Mouse (Mus musculus): ENCODE measurements around the gene Ccdc116. TPM values are rescaled to one million over a fixed set of nuclear protein-coding genes. Genes with fewer than 3 reads are reported as not detected.
"Not testable (repeated sequence)": the region's sequence is repeated elsewhere in the genome, so short reads cannot be mapped to it uniquely, and the experiment has no call there.

The Ccdc116 gene
- polyA plus RNA-seq (2015; fragmentation: Nextera tagmentation; extraction: Ambion mirVana): 1.5 and 1.9 TPM in 2 replicates

DNA sequence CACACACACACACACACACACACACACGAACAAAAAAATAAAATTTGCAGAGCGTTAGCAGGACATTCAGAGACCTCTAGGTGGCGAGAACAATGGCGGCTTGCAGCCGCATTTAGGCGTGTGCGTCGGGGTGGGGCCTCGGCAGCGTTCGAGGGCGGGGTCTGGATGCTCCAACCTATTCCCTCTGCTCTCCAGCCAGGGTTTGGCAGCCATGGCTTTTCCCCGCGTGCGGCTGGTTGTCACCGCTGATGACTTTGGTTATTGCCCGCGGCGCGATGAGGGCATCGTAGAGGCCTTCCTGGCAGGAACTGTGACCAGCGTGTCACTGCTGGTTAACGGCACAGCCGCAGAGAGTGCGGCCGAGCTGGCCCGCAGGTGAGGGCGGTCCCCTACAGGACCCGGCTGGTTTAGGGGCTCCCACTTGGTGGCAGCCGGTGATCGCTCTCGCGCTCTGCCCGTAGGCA, at the start of gene Ccdc116:
Gene Ccdc116, minus strand, starts transcription at position 458 of the 464 bp plus-strand sequence.
- Histone ChIP-seq H3K4me2 (peak within 1 kb of the TSS; percentile 100), H3K4me3 (replicated peaks) (peak within 1 kb of the TSS; percentile 63), H3K27me3 (replicated peaks) (no peaks in the 10 kb centered on the region), H3K9me3 (no peaks in the 10 kb centered on the region), H3K9ac (peak within 1 kb of the TSS; percentile 48), H3K27ac (peak within 1 kb of the TSS; percentile 35; the same call in 1 of the 2 replicates), H3K36me3 (peaks cover 10% of the 10 kb centered on the region; the same call in 1 of the 2 replicates), H3K4me1 (peaks cover 12% of the 10 kb centered on the region)
- peak; percentile 63; the same call in 1 of the 2 replicates for ATAC-seq (ENCODE audit: insufficient read depth, low FRiP score, low read depth)
- WGBS: under 1% methylated on average over 34 of the region's 34 CpGs

DNA sequence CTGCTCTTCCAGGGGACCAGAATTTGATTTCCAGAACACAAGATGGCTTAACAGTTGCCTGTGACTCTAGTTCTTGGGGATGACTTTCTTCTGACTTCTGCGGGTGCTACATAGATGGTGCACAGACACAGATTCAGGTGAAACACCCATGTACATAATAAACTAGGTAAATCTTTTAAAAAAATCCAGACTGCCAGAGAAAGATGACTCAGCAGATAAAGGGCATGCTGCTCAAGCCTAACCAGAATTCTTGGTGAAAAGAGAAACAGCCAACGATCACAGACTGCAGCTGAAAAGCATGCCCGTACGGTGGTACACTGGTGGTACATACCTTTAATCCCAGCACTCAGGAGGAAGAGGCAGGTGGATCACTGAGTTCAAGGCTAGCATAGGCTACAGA, 46.8 kb upstream of the Ccdc116 start:
- no peaks in the 10 kb centered on the region for H3K4me1 ChIP-seq
- no peak overlapping the region for H3K9ac ChIP-seq
- 93% methylated on average over 4 of the region's 4 CpGs for WGBS
- no peak overlapping the region for H3K4me2 ChIP-seq
- no peaks in the 10 kb centered on the region for H3K9me3 ChIP-seq
- no peak for ATAC-seq (ENCODE audit: insufficient read depth, low FRiP score, low read depth)
- H3K27ac ChIP-seq: no peak overlapping the region
- no peak overlapping the region for H3K4me3 ChIP-seq (replicated peaks)
- H3K27me3 ChIP-seq (replicated peaks): no peaks in the 10 kb centered on the region
- H3K36me3 ChIP-seq: no peaks in the 10 kb centered on the region

DNA sequence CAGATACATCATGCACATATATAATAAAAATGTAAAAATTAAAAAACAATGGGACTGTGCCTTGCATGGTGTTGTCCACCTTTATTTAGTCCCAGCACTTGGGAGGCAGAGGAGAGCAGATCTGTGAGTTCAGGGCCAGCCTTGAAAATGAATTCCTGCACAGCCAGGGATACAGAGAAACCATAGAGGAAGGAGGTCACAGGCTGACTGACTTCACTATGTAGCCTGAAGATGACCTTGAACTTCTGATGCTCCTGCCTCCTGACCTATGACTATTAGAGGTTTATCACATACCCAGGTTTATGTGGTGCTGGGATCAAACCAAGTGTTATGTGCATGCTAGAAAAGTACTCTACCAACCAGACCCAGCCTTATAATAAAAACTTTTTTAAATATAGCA, 38.4 kb upstream of the Ccdc116 start:
- ATAC-seq (ENCODE audit: insufficient read depth, low FRiP score, low read depth): no peak
- H3K4me1 ChIP-seq: no peaks in the 10 kb centered on the region
- no peak overlapping the region for H3K4me2 ChIP-seq
- no peaks in the 10 kb centered on the region for H3K27me3 ChIP-seq (replicated peaks)
- no peaks in the 10 kb centered on the region for H3K9me3 ChIP-seq
- H3K27ac ChIP-seq: no peak overlapping the region
- H3K9ac ChIP-seq: no peak overlapping the region
- H3K36me3 ChIP-seq: peaks cover 6% of the 10 kb centered on the region; the same call in 1 of the 2 replicates
- no peak overlapping the region for H3K4me3 ChIP-seq (replicated peaks)

DNA sequence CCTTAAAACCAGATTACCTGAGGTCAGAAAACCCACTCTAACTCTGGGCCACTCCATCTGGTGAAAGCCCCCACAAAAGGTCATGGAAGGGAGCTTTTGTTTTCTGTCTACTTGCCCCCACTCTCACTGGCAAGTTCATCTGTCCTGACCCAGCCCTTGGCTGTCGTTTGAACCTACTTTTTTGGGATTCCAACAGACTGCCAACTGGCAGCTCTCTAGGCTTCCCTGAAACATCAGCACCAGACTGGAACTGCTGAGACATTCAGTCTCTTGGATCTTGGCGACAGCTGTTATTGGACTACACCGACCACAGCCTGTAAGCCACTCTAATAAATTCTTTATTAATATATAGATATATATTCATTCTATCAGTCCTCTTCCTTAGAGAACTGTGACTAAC, 36.0 kb upstream of the Ccdc116 start:
- Histone ChIP-seq H3K27me3 (replicated peaks) (no peaks in the 10 kb centered on the region), H3K9ac (no peak overlapping the region), H3K4me1 (no peaks in the 10 kb centered on the region), H3K36me3 (peaks cover 6% of the 10 kb centered on the region; the same call in 1 of the 2 replicates), H3K9me3 (no peaks in the 10 kb centered on the region), H3K4me3 (replicated peaks) (no peak overlapping the region), H3K27ac (no peak overlapping the region), H3K4me2 (no peak overlapping the region)
- 77% methylated on average over 3 of the region's 3 CpGs for WGBS
- ATAC-seq (ENCODE audit: insufficient read depth, low FRiP score, low read depth): no peak

DNA sequence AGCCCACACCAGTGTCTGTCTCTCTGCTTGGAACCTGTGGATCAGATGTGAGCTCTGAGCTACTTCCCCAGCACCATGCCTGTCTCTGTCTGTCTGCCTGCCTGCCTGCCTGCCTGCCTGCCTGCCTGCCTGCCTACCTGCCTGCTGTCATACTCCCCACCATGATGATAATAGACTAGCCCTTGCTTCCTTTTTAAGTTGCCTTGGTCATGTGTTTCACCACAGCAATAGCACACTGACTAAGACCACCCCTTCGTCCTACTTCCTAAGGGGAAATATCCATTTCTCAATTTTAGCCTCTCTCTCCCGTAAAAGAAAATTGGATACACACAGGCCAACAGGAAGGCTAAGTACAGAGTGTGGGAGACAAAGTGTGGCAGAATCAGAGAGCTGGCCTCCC, 35.1 kb upstream of the Ccdc116 start:
- 84% methylated on average over 2 of the region's 2 CpGs for WGBS
- Histone ChIP-seq H3K27me3 (replicated peaks) (no peaks in the 10 kb centered on the region), H3K27ac (no peak overlapping the region), H3K36me3 (peaks cover 6% of the 10 kb centered on the region; the same call in 1 of the 2 replicates), H3K9ac (no peak overlapping the region), H3K4me1 (no peaks in the 10 kb centered on the region), H3K9me3 (no peaks in the 10 kb centered on the region), H3K4me2 (no peak overlapping the region), H3K4me3 (replicated peaks) (no peak overlapping the region)
- ATAC-seq (ENCODE audit: insufficient read depth, low FRiP score, low read depth): no peak

DNA sequence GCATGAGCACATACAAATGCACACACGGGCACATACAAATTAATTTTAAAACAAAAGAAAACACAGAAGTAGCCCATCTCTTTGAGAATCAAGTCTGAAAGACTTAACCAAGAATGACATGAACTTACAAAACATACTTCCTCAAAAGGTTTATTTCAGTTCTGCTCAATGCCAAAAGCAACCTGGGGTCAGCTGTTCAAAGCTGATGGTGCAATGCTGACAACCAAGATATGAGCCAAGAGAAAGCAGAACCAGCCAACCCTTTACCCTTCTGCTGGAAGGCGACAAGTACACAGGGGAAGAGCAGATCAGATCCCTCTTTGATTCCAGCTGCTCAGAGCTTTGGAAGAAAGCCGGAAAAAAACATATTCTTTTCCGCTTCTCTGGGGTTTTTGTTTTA, 34.4 kb upstream of the Ccdc116 start:
- Histone ChIP-seq H3K4me2 (no peak overlapping the region), H3K36me3 (peaks cover 6% of the 10 kb centered on the region; the same call in 1 of the 2 replicates), H3K27ac (no peak overlapping the region), H3K4me3 (replicated peaks) (no peak overlapping the region), H3K9ac (no peak overlapping the region), H3K4me1 (no peaks in the 10 kb centered on the region), H3K9me3 (no peaks in the 10 kb centered on the region), H3K27me3 (replicated peaks) (no peaks in the 10 kb centered on the region)
- ATAC-seq (ENCODE audit: insufficient read depth, low FRiP score, low read depth): no peak
- WGBS: 85% methylated on average over 4 of the region's 4 CpGs

DNA sequence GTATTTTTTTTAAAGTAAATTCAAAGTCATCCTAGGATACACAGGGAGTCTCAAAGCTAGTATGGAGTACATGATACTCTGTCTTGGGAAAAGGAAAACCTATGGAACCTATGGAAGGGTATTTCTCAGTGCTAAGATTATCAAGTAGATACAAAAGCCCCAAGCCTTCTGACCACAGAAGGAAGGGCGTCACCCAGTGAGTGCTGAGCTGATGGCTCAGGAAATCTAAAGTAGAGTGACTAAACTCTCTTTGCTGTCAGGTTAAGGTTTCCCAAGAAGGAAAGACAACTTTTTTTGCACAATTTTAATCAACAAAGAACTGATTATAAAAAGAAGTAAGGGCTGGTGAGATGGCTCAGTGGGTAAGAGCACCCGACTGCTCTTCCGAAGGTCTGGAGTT, 32.7 kb upstream of the Ccdc116 start:
- peaks cover 8% of the 10 kb centered on the region for H3K36me3 ChIP-seq
- no peak overlapping the region for H3K4me2 ChIP-seq
- H3K27me3 ChIP-seq (replicated peaks): no peaks in the 10 kb centered on the region
- H3K4me1 ChIP-seq: no peaks in the 10 kb centered on the region
- ATAC-seq (ENCODE audit: insufficient read depth, low FRiP score, low read depth): no peak
- no peak overlapping the region for H3K27ac ChIP-seq
- 93% methylated on average over 3 of the region's 3 CpGs for WGBS
- no peaks in the 10 kb centered on the region for H3K9me3 ChIP-seq
- no peak overlapping the region for H3K9ac ChIP-seq
- H3K4me3 ChIP-seq (replicated peaks): no peak overlapping the region

DNA sequence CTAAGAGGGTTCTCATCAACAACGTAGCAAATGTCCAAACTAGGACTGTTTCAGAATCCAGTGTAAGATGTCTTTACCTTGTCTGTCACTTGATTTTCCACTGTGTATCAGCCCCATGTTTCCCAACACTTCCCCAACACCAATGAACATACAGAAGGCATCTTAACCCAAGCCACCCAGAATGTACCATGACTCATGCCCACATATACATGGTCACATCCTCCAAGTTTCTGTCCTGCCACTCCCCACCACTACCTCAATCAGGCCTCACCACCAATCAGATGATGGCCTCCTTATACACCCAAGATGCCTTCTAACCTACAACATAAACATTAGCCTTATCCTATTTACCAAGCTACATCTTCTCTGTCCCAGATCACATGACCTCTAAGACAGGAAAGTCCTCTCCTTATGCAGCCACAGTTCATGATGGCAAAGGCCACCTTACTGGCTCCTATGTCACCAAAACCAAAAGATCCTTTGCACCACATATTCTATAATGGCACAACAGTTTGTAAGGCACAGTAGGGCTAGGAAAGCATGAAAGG, 30.7 kb upstream of the Ccdc116 start:
- ATAC-seq (ENCODE audit: insufficient read depth, low FRiP score, low read depth): no peak
- 91% methylated on average over 1 of the region's 1 CpGs for WGBS
- no peak overlapping the region for H3K27ac ChIP-seq
- H3K4me1 ChIP-seq: no peaks in the 10 kb centered on the region
- H3K4me3 ChIP-seq (replicated peaks): no peak overlapping the region
- no peak overlapping the region for H3K9ac ChIP-seq
- H3K9me3 ChIP-seq: no peaks in the 10 kb centered on the region
- H3K36me3 ChIP-seq: peaks cover 13% of the 10 kb centered on the region
- no peaks in the 10 kb centered on the region for H3K27me3 ChIP-seq (replicated peaks)
- no peak overlapping the region for H3K4me2 ChIP-seq

DNA sequence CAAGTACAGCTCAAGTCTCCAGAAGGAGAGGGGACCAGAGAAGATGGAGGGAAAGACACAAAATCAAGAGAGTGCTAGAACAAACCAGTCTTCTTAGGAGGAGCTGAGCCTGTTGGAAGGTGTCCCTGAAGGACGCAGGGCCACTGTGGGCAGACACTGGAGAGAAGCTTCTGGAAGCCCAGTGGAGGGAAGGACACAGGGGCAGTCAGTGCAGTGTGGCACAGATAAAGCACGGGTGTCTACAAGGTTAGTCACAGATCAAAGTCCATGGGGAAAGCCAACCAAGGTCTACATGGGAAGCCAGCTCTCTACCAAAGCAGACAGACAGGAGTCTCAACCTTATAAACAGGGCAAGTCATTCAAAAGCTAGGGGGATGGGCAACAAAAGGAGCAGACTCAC, 28.7 kb upstream of the Ccdc116 start:
- Histone ChIP-seq H3K9ac (no peak overlapping the region), H3K36me3 (peaks cover 13% of the 10 kb centered on the region), H3K27ac (no peak overlapping the region), H3K4me2 (no peak overlapping the region), H3K9me3 (no peaks in the 10 kb centered on the region), H3K4me3 (replicated peaks) (no peak overlapping the region), H3K27me3 (replicated peaks) (no peaks in the 10 kb centered on the region), H3K4me1 (no peaks in the 10 kb centered on the region)
- no peak for ATAC-seq (ENCODE audit: insufficient read depth, low FRiP score, low read depth)
- 78% methylated on average over 2 of the region's 2 CpGs for WGBS

DNA sequence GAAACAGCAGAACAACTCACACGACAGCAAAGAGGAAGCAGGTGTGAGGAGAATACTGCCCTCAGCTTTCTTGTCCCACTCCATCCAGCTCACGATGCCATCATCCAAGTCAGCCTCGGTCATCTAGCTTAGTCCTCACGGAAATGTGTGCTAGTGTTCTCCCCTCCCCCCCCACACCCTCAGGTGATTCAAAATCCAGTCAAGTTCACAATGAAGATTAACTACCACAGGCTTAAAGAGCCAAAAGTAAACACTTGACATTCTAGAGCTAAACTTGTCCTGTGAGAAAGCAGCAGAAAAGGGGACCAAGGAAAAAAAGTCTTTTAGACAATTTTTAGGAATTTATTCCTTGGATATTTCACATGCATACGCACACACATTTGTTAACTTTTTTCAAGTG, 21.0 kb upstream of the Ccdc116 start:
- Histone ChIP-seq H3K27ac (no peak overlapping the region), H3K4me2 (no peak overlapping the region), H3K9me3 (no peaks in the 10 kb centered on the region), H3K27me3 (replicated peaks) (no peaks in the 10 kb centered on the region), H3K4me1 (no peaks in the 10 kb centered on the region), H3K36me3 (peaks cover 12% of the 10 kb centered on the region), H3K4me3 (replicated peaks) (no peak overlapping the region), H3K9ac (no peak overlapping the region)
- no peak for ATAC-seq (ENCODE audit: insufficient read depth, low FRiP score, low read depth)
- 82% methylated on average over 5 of the region's 5 CpGs for WGBS

DNA sequence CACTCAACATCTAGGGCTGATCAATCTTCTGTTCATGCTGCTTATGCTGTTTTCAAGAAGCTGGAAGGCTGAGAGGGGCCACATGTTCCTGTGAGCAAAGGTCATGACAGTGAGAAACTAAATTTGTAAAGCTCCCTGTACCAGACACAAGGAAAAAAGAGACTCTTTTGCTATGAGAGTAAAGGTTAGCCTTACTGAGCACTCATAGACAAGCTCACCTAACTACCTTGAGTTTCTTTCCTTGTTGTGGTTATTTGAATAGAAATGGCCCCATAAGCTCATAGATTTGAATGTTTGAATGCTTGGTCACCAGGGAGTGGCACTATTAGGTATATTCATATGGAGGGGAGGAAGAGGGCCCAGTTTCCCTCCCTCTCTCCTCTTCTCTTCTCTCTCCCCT, 20.1 kb upstream of the Ccdc116 start:
- no peaks in the 10 kb centered on the region for H3K27me3 ChIP-seq (replicated peaks)
- H3K4me3 ChIP-seq (replicated peaks): no peak overlapping the region
- H3K4me2 ChIP-seq: no peak overlapping the region
- peaks cover 13% of the 10 kb centered on the region for H3K36me3 ChIP-seq
- no peaks in the 10 kb centered on the region for H3K4me1 ChIP-seq
- no peak for ATAC-seq (ENCODE audit: insufficient read depth, low FRiP score, low read depth)
- H3K27ac ChIP-seq: no peak overlapping the region
- no peaks in the 10 kb centered on the region for H3K9me3 ChIP-seq
- no peak overlapping the region for H3K9ac ChIP-seq

DNA sequence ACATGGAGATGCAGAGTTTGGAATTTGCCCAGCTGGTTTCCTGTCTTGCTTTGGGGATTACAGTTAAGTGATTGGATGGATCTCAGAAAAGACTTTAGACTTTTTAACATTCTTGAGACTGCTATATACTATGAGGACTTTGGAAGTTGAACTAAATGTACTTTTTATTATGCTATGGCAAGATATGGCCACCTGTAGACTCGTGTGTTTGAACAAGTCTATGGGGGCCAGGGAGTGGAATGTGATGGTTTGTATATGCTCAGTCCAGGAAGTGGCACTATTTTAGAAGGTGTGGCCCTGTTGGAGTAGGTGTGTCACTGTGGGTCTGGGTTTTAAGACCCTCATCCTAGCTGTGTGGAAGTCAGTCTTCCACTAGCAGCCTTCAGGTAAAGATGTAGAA, 18.4 kb upstream of the Ccdc116 start:
- not testable (repeated sequence) for H3K4me1 ChIP-seq; ATAC-seq (ENCODE audit: insufficient read depth, low FRiP score, low read depth); H3K4me3 ChIP-seq (replicated peaks); H3K9me3 ChIP-seq; H3K4me2 ChIP-seq; H3K27me3 ChIP-seq (replicated peaks); H3K9ac ChIP-seq; H3K27ac ChIP-seq
- peaks cover 15% of the 10 kb centered on the region; the same call in 1 of the 2 replicates for H3K36me3 ChIP-seq
- 79% methylated on average over 1 of the region's 1 CpGs for WGBS

DNA sequence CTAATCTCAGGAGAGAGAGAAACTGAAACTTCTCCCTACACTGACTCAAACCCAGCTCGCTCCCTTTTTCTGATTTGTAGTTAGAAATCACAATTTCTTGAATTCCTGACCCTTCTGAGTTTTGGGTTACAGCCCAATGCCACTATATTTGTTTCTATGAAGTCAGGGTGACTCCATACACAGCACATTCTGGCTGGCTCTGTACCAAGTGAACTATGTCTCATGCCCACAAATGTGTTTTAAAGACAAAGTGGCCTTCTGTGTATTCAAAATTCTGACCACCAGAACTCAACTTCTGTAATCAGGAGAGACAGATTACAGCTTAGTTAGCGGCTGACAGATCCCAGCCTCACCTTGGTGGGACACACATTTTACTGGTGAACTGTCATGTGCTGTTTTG, 7.3 kb upstream of the Ccdc116 start:
- WGBS: 81% methylated on average over 2 of the region's 2 CpGs
- Histone ChIP-seq H3K9ac (no peak overlapping the region), H3K4me2 (no peak overlapping the region), H3K4me1 (no peaks in the 10 kb centered on the region), H3K9me3 (no peaks in the 10 kb centered on the region), H3K4me3 (replicated peaks) (no peak overlapping the region), H3K27me3 (replicated peaks) (no peaks in the 10 kb centered on the region), H3K27ac (no peak overlapping the region), H3K36me3 (peaks cover 50% of the 10 kb centered on the region)
- no peak for ATAC-seq (ENCODE audit: insufficient read depth, low FRiP score, low read depth)

Data from stomach, embryonic 15.5 days (tissue).